Mouse (Mus musculus) thymus, postnatal 36 days (tissue): Measurements from ENCODE around the gene Arpc4.

Source experiments
- DNase-seq, 2 experiments: peaks; one replicate each; pipeline ENCODE4 v3.0.0; 2022; ENCODE audit warnings: mixed read lengths in 2 of 2

Gene Arpc4

GRCm38 (mm10) chr6:113366639-113367038 is 11.3 kb upstream of the Arpc4 start:
- no peak for DNase-seq

- no peak for DNase-seq
Observed at GRCm38 (mm10) chr6:113367574-113367973, 10.3 kb upstream of the Arpc4 start.

GRCm38 (mm10) chr6:113368124-113368523 is 9.8 kb upstream of the Arpc4 start:
- DNase-seq, result no peak

- no peak for DNase-seq
Observed at GRCm38 (mm10) chr6:113368577-113368976, 9.3 kb upstream of the Arpc4 start.

- DNase-seq, result no peak
Observed at GRCm38 (mm10) chr6:113370194-113370929, 7.6 kb upstream of the Arpc4 start.

- no peak for DNase-seq
Observed at GRCm38 (mm10) chr6:113373491-113373890, 4.4 kb upstream of the Arpc4 start.

GRCm38 (mm10) chr6:113377172-113377495 is 781 bp upstream of the Arpc4 start:
- DNase-seq, result no peak

GRCm38 (mm10) chr6:113379246-113379645 is 1.3 kb downstream of the Arpc4 start:
- no peak for DNase-seq

- no peak for DNase-seq
Observed at GRCm38 (mm10) chr6:113380480-113380879, 2.6 kb downstream of the Arpc4 start.

- no peak for DNase-seq
Observed at GRCm38 (mm10) chr6:113384351-113384927, 6.5 kb downstream of the Arpc4 start.

- DNase-seq, result no peak
Observed at GRCm38 (mm10) chr6:113385160-113385714, 7.3 kb downstream of the Arpc4 start.

- no peak for DNase-seq
Observed at GRCm38 (mm10) chr6:113386025-113386424, 8.1 kb downstream of the Arpc4 start.

- DNase-seq, result no peak
Observed at GRCm38 (mm10) chr6:113388960-113389359, 11.0 kb downstream of the Arpc4 start, which contains the start of gene Ttll3. Gene Ttll3, plus strand, starts transcription at chr6:113389260.

GRCm38 (mm10) chr6:113390715-113391114 is 12.8 kb downstream of the Arpc4 start:
- no peak for DNase-seq

- no peak for DNase-seq
Observed at GRCm38 (mm10) chr6:113392015-113392386, 14.1 kb downstream of the Arpc4 start.

GRCm38 (mm10) chr6:113392387-113393071 is 14.6 kb downstream of the Arpc4 start:
- DNase-seq, result no peak

GRCm38 (mm10) chr6:113393951-113394350 is 16.0 kb downstream of the Arpc4 start:
- DNase-seq, result no peak

GRCm38 (mm10) chr6:113394811-113395210 is 16.9 kb downstream of the Arpc4 start:
- DNase-seq, result no peak

- no peak for DNase-seq
Observed at GRCm38 (mm10) chr6:113395501-113395900, 17.6 kb downstream of the Arpc4 start.

- no peak for DNase-seq
Observed at GRCm38 (mm10) chr6:113396270-113397030, 18.5 kb downstream of the Arpc4 start.

GRCm38 (mm10) chr6:113402094-113402493 is 24.2 kb downstream of the Arpc4 start:
- DNase-seq, result no peak

- no peak for DNase-seq
Observed at GRCm38 (mm10) chr6:113404649-113405448, 26.9 kb downstream of the Arpc4 start.
